In the genomic region with DNA sequence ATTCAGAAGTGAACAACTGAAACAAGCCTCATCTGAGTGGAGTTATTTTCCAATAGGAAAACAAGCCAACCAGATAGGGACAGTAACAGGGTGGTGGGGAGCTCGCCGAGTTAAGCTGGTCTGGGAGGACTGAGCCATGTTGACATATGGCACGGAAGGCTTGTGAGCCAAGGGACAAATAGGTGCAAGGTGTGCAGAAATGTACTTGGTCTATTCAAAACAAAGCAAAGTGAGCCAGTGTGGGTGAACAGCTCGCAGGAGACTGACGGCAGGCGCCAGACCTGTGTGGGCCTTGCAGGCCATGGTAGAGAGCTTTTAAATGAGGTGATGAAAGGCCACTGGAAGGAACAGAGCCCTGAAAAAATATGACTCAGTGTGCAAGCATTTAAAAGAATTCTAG, we compare ENCODE assay signal across 26 mouse cellular contexts. TPM values are rescaled to one million over a fixed set of nuclear protein-coding genes. Genes with fewer than 3 reads are reported as not detected.
DNase-seq lines count a peak whose midpoint lies in the region; ATAC-seq lines count a peak whose summit lies in the region.
"Had no signal": no experiment of that assay in that cellular context is flagged by ENCODE, and none has a peak within 500 bp of the region (broad histone marks: within the 10 kb centered on the region; RNA-seq: fewer than 3 reads in every experiment).

No protein-coding gene starts in this region.

- DNase-seq in cerebellum, postnatal 4 days (ENCODE audit: low spot score in 2 of 2): no peak
- DNase-seq in hindbrain, embryonic 11.5 days (ENCODE audit: low spot score): no peak
- peak; percentile 81 for DNase-seq in cerebellum, adult 8-10 months
- DNase-seq in gastrocnemius, postnatal 4 days (ENCODE audit: low spot score in 2 of 2): no peak
- no peak for DNase-seq in embryo, embryonic 10.5 days (ENCODE audit: low spot score)
- DNase-seq: adrenal gland, postnatal 10 days; gastrocnemius, postnatal 14 days; right cerebral cortex, postnatal 4 days had no signal

- no peak overlapping the region for H3K4me3 ChIP-seq in hindbrain, embryonic 16.5 days (ENCODE audit: low read length)
- no peak overlapping the region for H3K4me3 ChIP-seq in hindbrain, embryonic 11.5 days (ENCODE audit: low read depth, low read length)
- H3K4me3 ChIP-seq in neural tube, embryonic 15.5 days (replicated peaks): no peak overlapping the region
- H3K4me3 ChIP-seq: embryonic facial prominence, embryonic 12.5 days; erythroblast, embryonic 14.5 days; forebrain, embryonic 13.5 days; limb, embryonic 12.5 days; liver, embryonic 12.5 days had no signal

- no peaks in the 10 kb centered on the region for H3K9me3 ChIP-seq in hindbrain, embryonic 16.5 days (ENCODE audit: control insufficient read depth, low read length)
- no peaks in the 10 kb centered on the region for H3K9me3 ChIP-seq in hindbrain, embryonic 11.5 days (ENCODE audit: control insufficient read depth, low read length)
- no peaks in the 10 kb centered on the region for H3K9me3 ChIP-seq in neural tube, embryonic 15.5 days (replicated peaks)
- H3K9me3 ChIP-seq: embryonic facial prominence, embryonic 12.5 days; forebrain, embryonic 13.5 days; limb, embryonic 12.5 days; liver, embryonic 12.5 days had no signal

- H3K36me3 ChIP-seq in hindbrain, embryonic 16.5 days (ENCODE audit: control insufficient read depth, insufficient read depth, low read length): no peaks in the 10 kb centered on the region
- H3K36me3 ChIP-seq in hindbrain, embryonic 11.5 days (ENCODE audit: control insufficient read depth, insufficient read depth, low read length): no peaks in the 10 kb centered on the region
- H3K36me3 ChIP-seq in neural tube, embryonic 15.5 days: no peaks in the 10 kb centered on the region
- H3K36me3 ChIP-seq: embryonic facial prominence, embryonic 12.5 days; limb, embryonic 12.5 days; liver, embryonic 12.5 days had no signal

- H3K4me2 ChIP-seq in hindbrain, embryonic 16.5 days (ENCODE audit: low read length): no peak overlapping the region
- no peak overlapping the region for H3K4me2 ChIP-seq in hindbrain, embryonic 11.5 days (replicated peaks; ENCODE audit: low read depth, low read length)
- H3K4me2 ChIP-seq in neural tube, embryonic 15.5 days: no peak overlapping the region
- H3K4me2 ChIP-seq: embryonic facial prominence, embryonic 12.5 days; forebrain, embryonic 13.5 days; hindbrain, embryonic 14.5 days; limb, embryonic 12.5 days; liver, embryonic 12.5 days; lung, embryonic 14.5 days had no signal

- no peaks in the 10 kb centered on the region for H3K27me3 ChIP-seq in hindbrain, embryonic 16.5 days (replicated peaks; ENCODE audit: control insufficient read depth, insufficient read depth, low read length)
- H3K27me3 ChIP-seq in hindbrain, embryonic 11.5 days (ENCODE audit: control insufficient read depth, insufficient read depth, low read length): no peaks in the 10 kb centered on the region
- H3K27me3 ChIP-seq in neural tube, embryonic 15.5 days (replicated peaks): no peaks in the 10 kb centered on the region
- H3K27me3 ChIP-seq: embryonic facial prominence, embryonic 12.5 days; forebrain, embryonic 13.5 days; liver, embryonic 12.5 days; Patski had no signal

- ATAC-seq in cerebellum, adult (ENCODE audit: insufficient number of reproducible peaks, low FRiP score, low TSS enrichment): peak; percentile 83
- no peak for ATAC-seq in hindbrain, embryonic 16.5 days
- no peak for ATAC-seq in hindbrain, embryonic 11.5 days (ENCODE audit: low FRiP score)
- ATAC-seq in neural tube, embryonic 15.5 days (ENCODE audit: low FRiP score): no peak
- ATAC-seq: CD4-positive, CD25-positive, alpha-beta regulatory T cell, adult 4 months; intestine, embryonic 16.5 days; liver, embryonic 12.5 days; Patski had no signal

- 90% methylated on average over 6 of the region's 6 CpGs for WGBS in hindbrain, embryonic 16.5 days
- 90% methylated on average over 6 of the region's 6 CpGs for WGBS in hindbrain, embryonic 11.5 days
- WGBS in neural tube, embryonic 15.5 days: 89% methylated on average over 6 of the region's 6 CpGs

- H3K9ac ChIP-seq in hindbrain, embryonic 16.5 days (ENCODE audit: low read depth, low read length): no peak overlapping the region
- H3K9ac ChIP-seq in hindbrain, embryonic 11.5 days (ENCODE audit: low read depth, low read length): no peak overlapping the region
- no peak overlapping the region for H3K9ac ChIP-seq in neural tube, embryonic 15.5 days (replicated peaks)
- H3K9ac ChIP-seq: embryonic facial prominence, embryonic 12.5 days; forebrain, embryonic 13.5 days; hindbrain, embryonic 14.5 days; limb, embryonic 12.5 days; liver, embryonic 12.5 days; lung, embryonic 14.5 days had no signal

- H3K4me1 ChIP-seq in hindbrain, embryonic 16.5 days (ENCODE audit: control insufficient read depth, insufficient read depth, low read depth, low read length): peaks cover 8% of the 10 kb centered on the region
- peaks cover 9% of the 10 kb centered on the region for H3K4me1 ChIP-seq in hindbrain, embryonic 11.5 days (replicated peaks; ENCODE audit: control insufficient read depth, insufficient read depth, low read length)
- peaks cover 25% of the 10 kb centered on the region for H3K4me1 ChIP-seq in neural tube, embryonic 15.5 days

- peak overlapping the region; percentile 24; the same call in 1 of the 2 replicates for H3K27ac ChIP-seq in hindbrain, embryonic 16.5 days (ENCODE audit: low read depth, low read length)
- H3K27ac ChIP-seq in hindbrain, embryonic 11.5 days (ENCODE audit: low read depth, low read length): no peak overlapping the region
- H3K27ac ChIP-seq in neural tube, embryonic 15.5 days (replicated peaks): 0 out of 2 replicates have a peak overlapping the region, but pooled peaks have one; percentile 38
- H3K27ac ChIP-seq: embryonic facial prominence, embryonic 12.5 days; forebrain, embryonic 13.5 days; hindbrain, embryonic 14.5 days; limb, embryonic 12.5 days; liver, embryonic 12.5 days had no signal

RNA-seq across cellular contexts. Expression of gene Mab21l3, which starts 41.1 kb away (rescaled TPM):
- polyA plus RNA-seq in hindbrain, embryonic 16.5 days (2015; fragmentation: Nextera tagmentation; extraction: Ambion mirVana): 0.16 TPM in 2 replicates
- polyA plus RNA-seq in hindbrain, embryonic 11.5 days (2014; fragmentation: Nextera tagmentation; extraction: Ambion mirVana): 0.31 and 0.59 TPM in 2 replicates
- 0.09 and 0.88 TPM in 2 replicates for polyA plus RNA-seq in neural tube, embryonic 15.5 days (2015; fragmentation: Nextera tagmentation; extraction: Ambion mirVana)
- under 1 TPM; 0.12 to 0.16 TPM for total RNA-seq in gastrocnemius, postnatal 4 days (2021)
- total RNA-seq: common myeloid progenitor, adult 5-6 weeks; gastrocnemius, postnatal 14 days; heart, adult 8-10 months; left cerebral cortex, postnatal 10 days; megakaryocyte-erythroid progenitor cell, adult 5-6 weeks had no signal
- polyA plus RNA-seq: CD4-positive, CD25-positive, alpha-beta regulatory T cell, adult 4 months; erythroblast, embryonic 14.5 days; midbrain, postnatal 0 days had no signal
